Mouse (Mus musculus) hindbrain, embryonic 14.5 days (tissue): ENCODE measurements around the gene Gbf1. TPM values are rescaled to one million over a fixed set of nuclear protein-coding genes. Genes with fewer than 3 reads are reported as not detected.
A peak's percentile ranks its signal among the peaks of the same experiment; 100 is the strongest.

Source experiments
- ATAC-seq: fragments of 200-750 bp; cut with Nextera tagmentation; 2 replicates; pipeline ENCODE4 v1.8.0; 2017; ENCODE audit warnings: moderate number of reproducible peaks, mild to moderate bottlenecking, moderate TSS enrichment, moderate library complexity; ENCODE audit not compliant: low FRiP score
- DNase-seq: peaks from one replicate; pipeline ENCODE4 v3.0.0-alpha.2; 2015; ENCODE audit warnings: low spot score
- H3K27ac ChIP-seq: fragments of 300-500 bp; sonication (generic); 2 replicates; pipeline ENCODE4 v1.5.1; 2014; ENCODE audit warnings: mild to moderate bottlenecking, moderate library complexity
- H3K27me3 ChIP-seq: fragments of 300-500 bp; sonication (generic); 2 replicates; pipeline ENCODE4 v1.6.1; 2014; ENCODE audit warnings: mild to moderate bottlenecking, low read length, mixed read lengths; ENCODE audit not compliant: control insufficient read depth, insufficient read depth
- H3K36me3 ChIP-seq: fragments of 300-500 bp; sonication (generic); replicated peaks from 2 replicates; pipeline ENCODE4 v1.6.1; 2014; ENCODE audit not compliant: control insufficient read depth, insufficient read depth
- H3K4me1 ChIP-seq: fragments of 300-500 bp; sonication (generic); replicated peaks from 2 replicates; pipeline ENCODE4 v1.6.1; 2014; ENCODE audit warnings: antibody characterized with exemption, low read length, mixed read lengths; ENCODE audit not compliant: control insufficient read depth, insufficient read depth
- H3K4me2 ChIP-seq: fragments of 300-500 bp; sonication (generic); replicated peaks from 2 replicates; pipeline ENCODE4 v1.6.1; 2014; ENCODE audit warnings: mild to moderate bottlenecking, moderate library complexity
- H3K4me3 ChIP-seq: fragments of 300-500 bp; sonication (generic); replicated peaks from 2 replicates; pipeline ENCODE4 v1.5.1; 2014; ENCODE audit warnings: mild to moderate bottlenecking, low read length
- H3K9ac ChIP-seq: fragments of 300-500 bp; sonication (generic); 2 replicates; pipeline ENCODE4 v1.6.1; 2014
- H3K9me3 ChIP-seq: fragments of 300-500 bp; sonication (generic); 2 replicates; pipeline ENCODE4 v1.6.1; 2016; ENCODE audit warnings: low read length; ENCODE audit not compliant: control insufficient read depth
- WGBS: fragments of 180-500 bp; shearing (Covaris S2); extraction: QIAGEN DNeasy Blood & Tissue Kit; methylation state at CpG from one replicate; pipeline ENCODE4 v1.1.7; 2014; 5-methylcytosine and 5-hydroxymethylcytosine counted together
- polyA plus RNA-seq: library from polyadenylated mRNA; unstranded; fragments of >200 nt; fragmentation: Nextera tagmentation; extraction: Ambion mirVana; gene quantifications from 2 replicates; pipeline ENCODE4 v1.2.1, GENCODE M21; 2014

Gene Gbf1
- polyA plus RNA-seq, 1 experiment from 2014 or later: 68.3 TPM

- DNase-seq: no peak
- Histone ChIP-seq H3K4me2 (no peak overlapping the region), H3K27me3 (peaks cover 51% of the 10 kb centered on the region), H3K4me3 (no peak overlapping the region), H3K4me1 (peaks cover 28% of the 10 kb centered on the region), H3K9me3 (no peaks in the 10 kb centered on the region), H3K9ac (no peak overlapping the region), H3K36me3 (peaks cover 26% of the 10 kb centered on the region), H3K27ac (no peak overlapping the region)
- no peak for ATAC-seq
- WGBS: 79% methylated on average over 6 of the region's 6 CpGs
These were observed 161.3 kb downstream of the Gbf1 start for GRCm38 (mm10) chr19:46313591-46313990.

DNA sequence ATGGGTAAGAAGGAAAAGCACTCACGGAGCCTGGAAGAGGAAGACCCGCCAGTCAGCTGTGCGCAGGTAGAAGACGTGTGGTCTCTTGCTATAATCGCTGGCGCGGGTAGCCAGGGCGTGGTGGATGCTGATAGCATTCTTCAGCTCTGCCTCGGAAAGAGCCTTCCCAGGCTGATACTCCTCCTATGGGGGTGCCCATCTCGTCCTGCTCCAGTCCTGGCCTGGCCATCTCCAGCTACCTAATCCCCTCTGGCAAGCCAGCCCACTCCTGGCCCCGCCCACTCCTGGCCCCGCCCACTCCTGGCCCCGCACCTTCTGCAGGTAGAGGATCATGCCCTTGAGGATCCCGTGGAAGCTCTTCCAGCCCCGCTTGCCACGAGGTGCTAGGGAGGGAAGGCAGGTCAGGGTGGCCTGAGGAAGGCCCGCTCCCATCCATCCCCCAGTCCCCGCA lies 161.9 kb downstream of the Gbf1 start:
- no peaks in the 10 kb centered on the region for H3K9me3 ChIP-seq
- no peak overlapping the region for H3K9ac ChIP-seq
- DNase-seq: no peak
- H3K27me3 ChIP-seq: peaks cover 53% of the 10 kb centered on the region
- no peak overlapping the region for H3K27ac ChIP-seq
- peaks cover 26% of the 10 kb centered on the region for H3K36me3 ChIP-seq
- peaks cover 33% of the 10 kb centered on the region for H3K4me1 ChIP-seq
- H3K4me2 ChIP-seq: no peak overlapping the region
- H3K4me3 ChIP-seq: no peak overlapping the region
- WGBS: 14% methylated on average over 18 of the region's 18 CpGs
- no peak for ATAC-seq

GRCm38 (mm10) chr19:46314872-46315742 lies 162.8 kb downstream of the Gbf1 start:
- DNase-seq (no peak), ATAC-seq (no peak)
- 51% methylated on average over 14 of the region's 14 CpGs for WGBS
- H3K4me1 ChIP-seq: peaks cover 40% of the 10 kb centered on the region
- no peaks in the 10 kb centered on the region for H3K9me3 ChIP-seq
- H3K4me2 ChIP-seq: peak overlapping the region; percentile 81; the same call in 1 of the 2 replicates
- H3K27me3 ChIP-seq: peaks cover 62% of the 10 kb centered on the region
- peaks cover 26% of the 10 kb centered on the region for H3K36me3 ChIP-seq
- H3K4me3 ChIP-seq: no peak overlapping the region
- H3K9ac ChIP-seq: no peak overlapping the region
- H3K27ac ChIP-seq: no peak overlapping the region

DNA sequence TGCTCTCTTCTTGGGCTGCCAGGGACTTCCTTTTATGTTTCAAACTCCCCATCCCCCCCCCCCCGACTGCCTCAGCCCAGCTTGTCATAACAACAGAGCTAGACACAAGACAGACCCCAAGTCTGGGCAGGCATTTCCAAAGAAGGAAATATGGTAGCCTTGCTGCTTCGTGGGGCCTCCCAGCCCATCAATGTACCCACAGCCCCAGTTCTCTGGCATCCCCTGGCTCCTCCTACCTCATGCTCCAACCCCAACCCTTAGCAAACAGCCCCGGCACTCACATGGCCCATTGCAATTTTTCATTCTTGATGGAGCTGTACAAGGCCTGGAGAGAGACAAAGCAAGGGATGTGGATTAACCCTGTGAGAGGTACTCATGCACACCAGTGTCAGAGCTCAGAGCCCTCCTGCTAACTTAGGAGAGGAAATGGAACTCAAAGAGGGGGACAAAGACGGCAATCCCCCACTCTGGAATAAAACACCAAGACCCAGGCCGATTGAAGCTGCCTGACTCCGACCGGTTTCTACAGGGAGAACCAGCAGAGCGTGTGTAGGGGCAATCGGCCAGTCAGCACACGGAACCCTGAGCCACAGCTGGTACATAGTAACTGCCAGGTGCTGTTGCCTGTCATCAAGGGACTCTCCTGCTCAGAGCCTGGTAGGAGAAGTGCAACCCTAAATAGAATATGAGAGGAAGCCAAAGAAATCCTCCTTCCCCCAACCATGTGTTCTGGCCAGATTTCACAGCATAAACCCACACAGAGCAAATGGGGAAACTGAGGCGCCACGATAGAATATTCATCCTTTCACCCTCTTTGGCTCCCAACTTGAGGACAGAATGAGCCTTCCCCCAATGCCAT lies 163.7 kb downstream of the Gbf1 start:
- Histone ChIP-seq H3K27me3 (peaks cover 68% of the 10 kb centered on the region), H3K4me1 (peaks cover 45% of the 10 kb centered on the region), H3K4me2 (peak overlapping the region; percentile 81), H3K27ac (no peak overlapping the region), H3K36me3 (peaks cover 26% of the 10 kb centered on the region), H3K4me3 (peak overlapping the region; percentile 57), H3K9me3 (no peaks in the 10 kb centered on the region), H3K9ac (peak overlapping the region; percentile 83)
- WGBS: 38% methylated on average over 12 of the region's 12 CpGs
- ATAC-seq (no peak), DNase-seq (no peak)

- Histone ChIP-seq H3K9ac (peak overlapping the region; percentile 83), H3K4me3 (peak overlapping the region; percentile 57), H3K4me2 (peak overlapping the region; percentile 81), H3K27me3 (peaks cover 68% of the 10 kb centered on the region), H3K27ac (peak overlapping the region; percentile 62), H3K9me3 (no peaks in the 10 kb centered on the region), H3K4me1 (peaks cover 55% of the 10 kb centered on the region), H3K36me3 (peaks cover 23% of the 10 kb centered on the region)
- ATAC-seq (no peak), DNase-seq (no peak)
- WGBS: 28% methylated on average over 15 of the region's 15 CpGs
These were observed 164.7 kb downstream of the Gbf1 start for GRCm38 (mm10) chr19:46316846-46317545.

GRCm38 (mm10) chr19:46317546-46317885 lies 165.2 kb downstream of the Gbf1 start:
- Histone ChIP-seq H3K4me1 (peaks cover 61% of the 10 kb centered on the region), H3K9me3 (no peaks in the 10 kb centered on the region), H3K36me3 (peaks cover 18% of the 10 kb centered on the region), H3K27me3 (peaks cover 68% of the 10 kb centered on the region), H3K4me3 (peak overlapping the region; percentile 57), H3K27ac (peak overlapping the region; percentile 62), H3K4me2 (peak overlapping the region; percentile 81), H3K9ac (peak overlapping the region; percentile 83)
- ATAC-seq (peak; percentile 33; the same call in 1 of the 2 replicates), DNase-seq (peak; percentile 31)
- WGBS: under 1% methylated on average over 47 of the region's 48 CpGs

DNA sequence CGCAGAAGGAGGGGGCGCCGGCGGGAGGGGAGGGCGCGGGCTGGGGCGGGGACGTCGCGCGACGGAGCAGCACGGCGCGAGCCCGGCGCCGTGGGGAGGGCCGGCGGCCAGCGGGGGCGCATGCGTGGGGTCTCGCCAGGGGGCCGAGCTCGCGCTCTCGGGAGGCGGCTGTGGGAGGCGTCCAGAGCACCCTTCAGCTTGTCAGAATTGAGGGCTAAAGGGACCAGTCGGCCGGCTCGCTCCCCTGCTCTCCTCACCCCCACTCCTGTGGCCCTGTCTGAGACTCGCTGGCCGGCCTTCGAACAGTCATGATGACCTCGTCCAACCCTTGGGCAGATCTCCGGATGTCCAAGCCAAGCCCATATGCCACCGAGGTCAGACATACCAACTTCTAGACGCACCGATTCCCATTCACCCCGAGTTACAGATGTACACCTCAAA lies 165.7 kb downstream of the Gbf1 start:
- DNase-seq (peak; percentile 36), ATAC-seq (peak; percentile 22; the same call in 1 of the 2 replicates)
- peak overlapping the region; percentile 62 for H3K27ac ChIP-seq
- H3K36me3 ChIP-seq: peaks cover 14% of the 10 kb centered on the region
- H3K4me3 ChIP-seq: peak overlapping the region; percentile 57
- peaks cover 66% of the 10 kb centered on the region for H3K4me1 ChIP-seq
- no peaks in the 10 kb centered on the region for H3K9me3 ChIP-seq
- peaks cover 68% of the 10 kb centered on the region for H3K27me3 ChIP-seq
- WGBS: 5% methylated on average over 21 of the region's 42 CpGs
- peak overlapping the region; percentile 83 for H3K9ac ChIP-seq
- H3K4me2 ChIP-seq: peak overlapping the region; percentile 81

DNA sequence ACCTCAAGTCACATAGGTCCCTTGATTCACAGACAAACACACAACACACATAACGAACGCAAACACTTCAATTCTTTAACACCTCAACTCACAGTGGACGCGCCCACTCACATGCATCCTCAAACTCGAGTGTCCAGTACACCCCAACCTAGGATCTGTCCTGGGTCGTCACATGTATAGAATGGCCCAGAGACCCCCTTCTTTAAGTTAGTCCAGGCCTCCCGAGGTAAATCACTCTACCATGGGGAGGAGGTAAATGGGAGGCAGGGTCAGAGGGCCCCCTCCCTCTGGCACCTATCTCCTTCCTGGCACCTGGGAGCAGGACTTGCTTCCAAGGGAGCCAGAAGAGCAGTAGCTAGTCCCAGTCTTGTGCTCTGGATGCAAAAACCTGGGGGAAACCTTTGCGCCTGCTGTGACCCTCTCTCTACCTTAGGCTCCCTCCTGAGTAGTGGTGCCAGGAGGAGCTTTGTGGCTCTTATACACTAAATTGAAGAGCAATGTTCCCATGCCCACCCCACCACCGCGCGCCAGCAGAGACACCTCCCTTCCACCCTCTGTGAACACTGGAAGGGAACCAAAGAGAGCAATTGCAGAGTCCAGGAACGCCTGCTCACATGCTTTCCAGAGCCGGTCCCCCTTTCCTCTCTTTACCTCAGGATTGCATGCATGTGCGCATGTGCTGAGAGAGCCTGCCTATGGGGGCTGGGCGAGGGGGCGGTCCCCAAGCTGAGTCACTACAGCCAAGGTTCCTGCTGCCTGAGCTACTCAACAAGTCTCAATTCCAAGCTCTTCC lies 166.5 kb downstream of the Gbf1 start:
- ATAC-seq: peak; percentile 16; the same call in 1 of the 2 replicates
- 10% methylated on average over 16 of the region's 16 CpGs for WGBS
- peak overlapping the region; percentile 62 for H3K27ac ChIP-seq
- H3K36me3 ChIP-seq: peaks cover 10% of the 10 kb centered on the region
- peak overlapping the region; percentile 83 for H3K9ac ChIP-seq
- H3K9me3 ChIP-seq: no peaks in the 10 kb centered on the region
- H3K4me1 ChIP-seq: peaks cover 68% of the 10 kb centered on the region
- H3K27me3 ChIP-seq: peaks cover 63% of the 10 kb centered on the region
- DNase-seq: peak; percentile 73
- peak overlapping the region; percentile 81 for H3K4me2 ChIP-seq
- peak overlapping the region; percentile 57 for H3K4me3 ChIP-seq
